Mouse (Mus musculus): ENCODE results near the gene Fcor. TPM values are rescaled to one million over a fixed set of nuclear protein-coding genes. Genes with fewer than 3 reads are reported as not detected.

The Fcor gene
- total RNA-seq, 2 experiments from 2014 or later = 28.3 to 29.9 TPM

DNA sequence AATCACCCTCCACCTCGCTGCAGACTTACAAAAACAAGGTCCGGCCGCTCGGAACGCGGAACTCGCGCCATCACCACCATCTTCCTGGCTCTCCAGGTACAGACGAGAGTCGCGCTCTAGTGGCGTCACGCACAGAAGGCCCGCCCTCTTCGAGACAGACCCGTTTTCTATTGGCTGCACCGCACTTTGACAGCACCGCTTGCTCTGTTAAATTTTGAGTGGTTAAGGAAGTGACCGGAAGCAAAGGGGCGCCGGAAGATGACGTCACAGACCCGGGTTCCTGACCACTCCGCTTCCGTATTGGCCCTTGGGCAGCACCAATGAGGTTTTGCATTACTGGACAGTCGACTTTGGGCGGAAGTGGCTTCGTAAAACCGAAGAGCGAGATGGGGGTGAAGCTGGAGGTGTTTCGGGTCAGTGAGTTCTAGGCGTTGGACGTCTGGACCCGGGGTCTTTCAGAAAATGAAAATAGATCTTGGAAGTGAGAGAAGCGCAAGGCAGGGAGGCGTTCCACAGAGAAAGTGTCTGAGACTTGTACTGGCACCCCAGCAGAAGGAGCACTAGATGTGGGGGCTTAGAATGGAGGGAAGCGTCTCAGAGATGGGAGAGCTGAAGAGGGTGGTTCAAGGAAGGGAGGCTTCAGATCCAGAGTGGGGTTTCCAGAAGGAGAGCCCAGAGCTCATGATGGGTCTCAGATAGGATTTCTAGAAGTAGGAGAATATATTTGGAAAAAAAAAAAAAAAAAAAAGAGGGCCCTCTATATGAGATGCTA, 50.8 kb downstream of the Fcor start, which contains the start of the genes Xab2 and Pet100:
TSS of gene Xab2 (minus strand) at position 118 of the 772 bp plus-strand sequence.
TSS of gene Pet100 (plus strand) at position 350 of the 772 bp plus-strand sequence.
- DNase-seq = peak; percentile 98

Other genes with a start within 250 kb of the Fcor start
- gene Pex11g, start 204.7 kb downstream of the Fcor start, total RNA-seq (2021) = 10 to 100 TPM; 13.3 to 16.1 TPM
- under 1 TPM in 1 of 2 experiments, not detected in 1; 0.27 TPM for gene Tex45, start 201.5 kb downstream of the Fcor start, total RNA-seq (2021)
- 10 to 100 TPM; 23.9 to 25.3 TPM for gene Zfp358, start 179.2 kb downstream of the Fcor start, total RNA-seq (2021)
- gene Mcoln1, start 171.9 kb downstream of the Fcor start, total RNA-seq (2021) = 10 to 100 TPM; 30.2 to 37.6 TPM
- 10 to 100 TPM; 24.2 to 39.3 TPM for gene Pnpla6, start 157.0 kb downstream of the Fcor start, total RNA-seq (2021)
- gene C330021F23Rik, start 104.4 kb downstream of the Fcor start, total RNA-seq (2021) = 1 to 10 TPM in 1 of 2 experiments, under 1 TPM in 1; 0.61 to 1.9 TPM
- 10 to 100 TPM in 1 of 2 experiments, 1 to 10 TPM in 1; 9.1 to 13.8 TPM for gene Camsap3, start 85.1 kb downstream of the Fcor start, total RNA-seq (2021)
- 10 to 100 TPM; 33.1 to 33.9 TPM for gene Xab2, start 51.0 kb downstream of the Fcor start, total RNA-seq (2021)
- 100 to 1,000 TPM; 104 to 118 TPM for gene Pet100, start 50.8 kb downstream of the Fcor start, total RNA-seq (2021)
- gene Pcp2, start 46.8 kb downstream of the Fcor start, total RNA-seq (2021) = not detected
- 10 to 100 TPM; 70.1 to 89.1 TPM for gene Stxbp2, start 41.4 kb downstream of the Fcor start, total RNA-seq (2021)
- gene Retn, start 16.6 kb downstream of the Fcor start, total RNA-seq (2021) = 10 to 100 TPM in 1 of 2 experiments, 1 to 10 TPM in 1; 3.7 to 33.4 TPM
- 1 to 10 TPM; 1.2 to 1.7 TPM for gene Mcemp1, start 6.6 kb downstream of the Fcor start, total RNA-seq (2021)
- 10 to 100 TPM; 19.5 to 23.1 TPM for gene Trappc5, start 3.9 kb upstream of the Fcor start, total RNA-seq (2021)
- 1 to 10 TPM; 2.5 to 3.4 TPM for gene Fcer2a, start 21.8 kb upstream of the Fcor start, total RNA-seq (2021)
- 10 to 100 TPM in 1 of 2 experiments, 1 to 10 TPM in 1; 7.4 to 14.3 TPM for gene Clec4g, start 48.3 kb upstream of the Fcor start, total RNA-seq (2021)
- under 1 TPM; 0.63 to 0.79 TPM for gene Cd209a, start 76.6 kb upstream of the Fcor start, total RNA-seq (2021)
- not detected for gene Cd209e, start 181.9 kb upstream of the Fcor start, total RNA-seq (2021)
- 1 to 10 TPM in 1 of 2 experiments, under 1 TPM in 1; 0.88 to 1.3 TPM for gene Cd209d, start 206.2 kb upstream of the Fcor start, total RNA-seq (2021)

Data from adrenal gland, postnatal 10 days (tissue).